Mouse (Mus musculus) thymus, postnatal 14 days (tissue): ENCODE data around the gene Hist1h4h.
"Not testable (repeated sequence)": the region's sequence is repeated elsewhere in the genome, so short reads cannot be mapped to it uniquely, and the experiment has no call there.

Experiments used
- DNase-seq: peaks from one replicate; pipeline ENCODE4 v3.0.0; 2021

The Hist1h4h gene

DNA sequence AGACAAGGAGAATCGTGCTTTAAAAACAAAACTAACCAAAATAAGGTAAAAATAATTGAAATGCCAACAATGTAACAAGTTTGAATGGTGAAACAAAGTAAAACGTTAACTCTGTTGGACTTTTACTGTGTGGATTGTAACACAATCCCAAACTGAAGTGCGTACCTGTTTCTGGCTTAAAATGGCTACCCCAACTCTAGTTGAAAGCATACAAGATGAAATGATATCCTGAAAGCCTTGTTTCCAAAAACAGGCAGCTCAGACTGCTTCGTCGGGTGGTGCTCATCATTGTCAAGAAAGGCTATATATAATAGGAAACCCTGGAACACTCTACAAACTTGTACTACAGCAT is 30.7 kb downstream of the Hist1h4h start:
- not testable (repeated sequence) for DNase-seq

DNA sequence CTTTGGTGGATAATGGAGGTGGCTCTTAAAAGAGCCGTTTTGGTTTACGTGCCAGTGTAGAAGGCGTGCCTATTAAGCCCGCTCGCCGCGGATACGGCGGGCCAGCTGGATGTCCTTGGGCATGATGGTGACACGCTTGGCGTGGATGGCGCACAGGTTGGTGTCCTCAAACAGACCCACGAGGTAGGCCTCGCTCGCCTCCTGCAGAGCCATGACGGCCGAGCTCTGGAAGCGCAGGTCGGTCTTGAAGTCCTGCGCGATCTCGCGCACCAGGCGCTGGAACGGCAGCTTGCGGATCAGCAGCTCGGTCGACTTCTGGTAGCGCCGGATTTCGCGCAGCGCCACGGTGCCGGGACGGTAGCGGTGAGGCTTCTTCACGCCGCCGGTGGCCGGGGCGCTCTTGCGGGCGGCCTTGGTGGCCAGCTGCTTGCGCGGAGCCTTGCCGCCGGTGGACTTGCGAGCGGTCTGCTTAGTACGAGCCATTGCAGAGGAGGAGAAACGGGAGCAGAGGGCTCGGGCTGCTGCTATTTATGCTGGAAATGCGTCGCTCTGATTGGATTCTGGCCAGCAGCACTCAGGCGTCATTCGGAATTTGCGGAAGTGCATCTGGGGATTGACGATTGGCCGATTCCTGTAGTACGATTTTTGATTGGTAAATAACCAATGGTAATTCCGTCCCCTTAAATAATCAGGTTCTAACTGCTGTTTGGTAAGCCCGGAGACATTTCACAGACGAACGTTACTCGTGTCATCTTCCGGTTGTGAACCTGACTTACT is 31.2 kb downstream of the Hist1h4h start, which contains the start of gene Hist1h3e:
TSS of gene Hist1h3e (minus strand) at position 487 of the 777 bp plus-strand sequence.
- peak; percentile 90 for DNase-seq

DNA sequence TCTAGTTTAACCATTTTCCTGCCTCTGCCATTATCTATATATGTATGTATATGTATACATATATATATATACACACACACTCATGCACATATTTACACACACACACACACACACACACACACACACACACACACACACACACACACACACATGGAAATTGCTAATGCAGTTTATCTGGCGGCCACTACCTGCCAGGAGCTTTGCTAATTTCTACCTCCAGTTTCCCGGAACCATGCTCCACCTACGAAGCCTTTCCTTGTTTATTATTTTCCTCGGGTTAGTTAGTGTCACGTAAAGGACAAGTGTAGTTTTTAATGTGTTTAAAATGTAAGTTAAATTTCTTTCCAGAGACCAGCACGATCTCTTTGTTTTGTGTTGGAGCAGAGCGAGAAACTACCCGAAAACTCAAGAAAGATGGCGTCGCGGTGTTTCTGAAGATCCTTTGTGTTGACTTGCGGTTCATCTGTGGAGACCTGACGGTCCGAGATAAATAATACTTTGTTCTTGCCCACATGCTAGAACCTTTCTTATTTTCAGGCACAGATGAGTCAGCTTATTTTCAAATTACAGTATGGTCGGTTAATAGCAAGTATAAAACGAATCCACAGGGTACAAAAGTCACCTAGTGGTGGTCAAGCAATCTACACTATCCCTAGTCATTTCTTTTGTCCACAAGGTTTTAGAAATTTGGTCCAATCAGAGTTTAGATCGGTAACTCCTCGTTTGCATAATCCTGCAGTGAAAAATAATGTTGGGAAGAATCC is 32.0 kb downstream of the Hist1h4h start:
- DNase-seq = no peak

DNA sequence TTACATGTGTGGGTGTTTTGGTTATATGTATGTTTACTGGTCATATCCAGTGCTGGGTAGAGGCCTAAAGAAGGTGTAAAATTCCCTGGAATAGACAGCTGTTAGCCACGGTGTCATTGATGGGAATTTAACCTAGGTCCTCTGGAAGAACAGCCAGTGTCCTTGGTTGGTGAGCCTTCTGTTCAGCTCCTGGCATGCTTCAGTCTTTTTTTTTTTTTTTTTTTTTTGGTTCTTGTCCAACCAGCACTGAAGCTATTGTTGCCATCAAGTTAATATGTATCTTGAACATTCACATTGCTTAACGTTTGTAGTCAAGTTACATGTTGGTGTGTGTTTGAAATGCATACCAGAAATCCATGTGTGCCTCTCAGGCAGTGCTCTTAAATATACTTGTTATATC is 33.6 kb downstream of the Hist1h4h start:
- DNase-seq = no peak

DNA sequence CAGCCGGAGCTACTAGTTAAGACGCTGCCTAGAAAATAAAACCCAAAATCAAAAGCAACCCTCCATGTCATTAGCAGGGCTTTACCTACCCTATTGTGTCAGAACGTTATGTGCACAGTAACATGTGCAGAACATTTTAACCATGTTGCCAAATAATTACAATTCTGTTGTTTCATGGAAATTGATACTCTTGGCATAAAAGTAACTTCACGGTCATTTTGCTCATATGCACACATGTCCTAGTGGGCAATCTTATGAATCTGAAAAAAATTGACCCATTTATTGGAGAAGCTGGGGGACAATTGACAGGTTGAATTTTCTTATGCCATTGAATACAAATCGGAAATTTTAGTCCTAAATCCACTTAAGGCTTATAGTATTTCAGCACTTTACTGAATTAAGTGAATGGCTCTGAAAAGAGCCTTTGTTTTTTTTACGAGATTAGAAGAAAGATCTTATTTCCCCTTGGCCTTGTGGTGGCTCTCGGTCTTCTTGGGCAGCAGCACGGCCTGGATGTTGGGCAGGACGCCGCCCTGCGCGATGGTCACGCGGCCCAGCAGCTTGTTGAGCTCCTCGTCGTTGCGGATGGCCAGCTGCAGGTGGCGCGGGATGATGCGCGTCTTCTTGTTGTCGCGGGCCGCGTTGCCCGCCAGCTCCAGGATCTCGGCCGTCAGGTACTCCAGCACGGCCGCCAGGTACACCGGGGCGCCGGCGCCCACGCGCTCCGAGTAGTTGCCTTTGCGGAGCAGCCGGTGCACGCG is 39.6 kb downstream of the Hist1h4h start:
- not testable (repeated sequence) for DNase-seq

DNA sequence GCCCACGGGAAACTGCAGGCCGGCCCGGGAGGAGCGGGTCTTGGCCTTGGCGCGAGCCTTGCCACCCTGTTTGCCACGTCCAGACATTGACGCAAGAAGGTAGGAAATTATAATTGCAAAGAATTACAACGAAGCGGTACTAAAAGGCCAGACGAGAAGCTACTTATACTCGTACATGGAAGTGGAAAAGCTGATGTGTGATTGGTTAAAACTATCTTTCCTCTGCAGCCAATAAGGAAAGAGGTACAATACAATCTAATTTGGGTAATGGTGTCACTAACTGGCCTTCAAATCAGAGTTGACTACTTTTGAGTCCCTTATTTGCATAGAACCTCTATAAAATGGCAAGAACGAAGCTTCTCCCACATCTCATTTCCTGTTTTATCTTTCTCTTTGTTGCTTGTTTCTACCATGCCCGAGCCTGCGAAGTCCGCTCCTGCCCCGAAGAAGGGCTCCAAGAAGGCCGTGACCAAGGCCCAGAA is 40.2 kb downstream of the Hist1h4h start, which contains the start of the genes Hist1h2ae and Hist1h2bg:
TSS of gene Hist1h2ae (minus strand) at position 199 of the 482 bp plus-strand sequence.
TSS of gene Hist1h2bg (plus strand) at position 375 of the 482 bp plus-strand sequence.
- DNase-seq = peak; percentile 79

DNA sequence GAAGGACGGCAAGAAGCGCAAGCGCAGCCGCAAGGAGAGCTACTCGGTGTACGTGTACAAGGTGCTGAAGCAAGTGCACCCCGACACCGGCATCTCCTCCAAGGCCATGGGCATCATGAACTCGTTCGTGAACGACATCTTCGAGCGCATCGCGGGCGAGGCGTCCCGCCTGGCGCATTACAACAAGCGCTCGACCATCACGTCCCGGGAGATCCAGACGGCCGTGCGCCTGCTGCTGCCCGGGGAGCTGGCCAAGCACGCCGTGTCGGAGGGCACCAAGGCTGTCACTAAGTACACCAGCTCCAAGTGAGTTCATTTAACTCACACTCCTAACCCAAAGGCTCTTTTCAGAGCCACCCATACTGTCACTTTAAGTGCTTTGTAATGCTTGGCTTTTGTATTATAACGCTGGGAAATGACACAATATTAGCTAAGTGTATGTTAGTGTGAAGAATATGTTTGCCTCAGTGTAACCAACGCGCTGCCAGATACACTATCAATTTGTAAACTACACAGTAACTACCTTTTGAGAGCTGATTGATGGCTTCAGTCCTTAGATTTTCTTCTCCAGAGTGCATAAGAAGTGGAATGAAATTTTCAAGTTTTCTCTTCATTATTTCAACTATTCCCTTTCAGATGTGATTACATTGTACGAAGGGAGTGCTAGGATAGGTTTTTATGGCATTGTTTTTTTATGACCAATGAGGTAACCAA is 40.8 kb downstream of the Hist1h4h start:
- peak; percentile 24 for DNase-seq

DNA sequence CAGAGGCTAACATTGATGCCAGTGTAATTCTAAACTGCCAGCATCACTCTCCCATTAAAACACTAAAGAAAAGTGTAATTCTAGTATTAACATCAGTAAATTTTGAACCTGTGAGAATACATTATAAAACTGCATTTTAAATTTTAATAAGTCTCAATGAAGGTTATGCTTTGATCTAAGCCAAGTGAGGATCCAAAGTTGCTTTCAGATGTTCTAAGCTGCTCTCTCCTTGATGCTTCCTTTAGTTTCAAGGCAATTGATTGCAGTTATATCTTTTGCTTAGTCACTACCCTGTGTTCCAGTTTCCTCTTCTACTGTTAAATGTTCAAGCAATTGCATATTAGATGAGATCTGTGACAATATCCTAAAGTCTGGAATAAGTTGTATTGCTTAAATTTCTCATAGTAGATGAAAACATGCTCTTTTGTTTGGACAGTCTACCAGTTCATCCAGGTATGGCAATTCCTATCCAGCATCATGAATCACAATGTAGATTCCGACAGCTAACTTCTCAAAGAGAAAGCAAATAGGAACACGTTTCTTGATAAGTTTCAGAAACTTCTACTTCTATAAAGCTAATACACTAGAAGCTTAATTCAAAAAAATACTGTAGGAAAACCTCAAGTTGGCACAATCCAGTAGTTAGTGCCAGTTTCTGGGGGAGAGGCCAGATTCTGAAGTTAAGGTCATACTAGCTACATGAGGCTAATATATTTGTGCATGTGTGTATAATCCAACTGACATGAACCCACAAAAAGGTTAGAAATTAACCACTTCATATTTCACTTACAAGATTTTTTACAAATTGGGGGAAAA is 41.6 kb downstream of the Hist1h4h start:
- DNase-seq = no peak

DNA sequence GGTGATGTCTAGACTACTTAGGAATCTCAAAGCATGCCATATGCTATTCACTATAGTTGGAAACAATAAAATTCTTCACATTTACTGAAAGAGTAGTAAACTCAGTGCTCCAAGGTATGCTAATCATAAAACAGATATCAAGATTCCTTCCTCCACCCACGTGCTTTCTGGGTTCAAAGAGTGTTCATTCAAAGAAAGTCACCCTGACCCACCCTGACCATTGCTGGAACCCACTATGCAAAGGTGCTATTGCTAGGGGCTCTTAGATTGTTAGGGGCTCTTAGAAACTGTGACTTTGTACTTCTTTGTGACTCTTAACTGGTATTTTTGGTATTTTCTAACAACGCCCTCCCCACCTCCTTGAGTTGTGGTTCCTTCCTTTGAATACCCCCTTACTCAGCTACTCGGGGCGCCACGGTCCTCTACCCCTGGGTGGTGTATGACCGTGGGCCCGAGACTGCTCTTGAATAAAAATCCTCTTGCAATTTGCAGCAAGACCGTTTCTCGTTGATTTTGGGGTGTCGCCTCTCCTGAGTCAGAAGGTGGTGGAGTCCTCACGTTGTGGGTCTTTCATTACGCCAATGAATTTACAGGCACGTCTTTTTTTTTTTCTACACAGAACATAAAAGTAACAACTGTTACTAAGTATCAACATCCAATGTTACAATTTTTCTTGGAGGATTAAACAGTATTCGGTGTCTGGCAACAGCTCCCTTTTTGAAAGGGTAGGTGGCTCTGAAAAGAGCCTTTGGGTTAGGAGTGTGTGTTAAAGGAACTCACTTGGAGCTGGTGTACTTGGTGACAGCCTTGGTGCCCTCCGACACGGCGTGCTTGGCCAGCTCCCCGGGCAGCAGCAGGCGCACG is 42.4 kb downstream of the Hist1h4h start:
- DNase-seq = peak; percentile 44

DNA sequence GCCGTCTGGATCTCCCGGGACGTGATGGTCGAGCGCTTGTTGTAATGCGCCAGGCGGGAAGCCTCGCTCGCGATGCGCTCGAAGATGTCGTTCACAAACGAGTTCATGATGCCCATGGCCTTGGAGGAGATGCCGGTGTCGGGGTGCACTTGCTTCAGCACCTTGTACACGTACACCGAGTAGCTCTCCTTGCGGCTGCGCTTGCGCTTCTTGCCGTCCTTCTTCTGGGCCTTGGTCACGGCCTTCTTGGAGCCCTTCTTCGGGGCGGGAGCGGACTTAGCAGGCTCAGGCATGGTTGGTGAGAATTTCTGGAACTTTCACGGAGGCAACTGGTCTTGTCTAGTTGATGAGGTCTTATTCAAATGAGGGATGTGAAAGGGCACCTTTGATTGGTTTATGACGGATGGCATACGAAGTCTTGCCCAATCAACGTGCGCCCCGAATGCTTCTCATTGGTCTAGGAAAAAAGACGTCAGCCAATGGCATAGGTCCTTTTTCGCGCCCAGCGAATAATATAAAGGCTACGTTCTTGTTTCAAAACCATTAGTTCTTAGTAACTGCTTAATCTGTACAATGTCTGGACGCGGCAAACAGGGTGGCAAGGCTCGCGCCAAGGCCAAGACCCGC is 43.2 kb downstream of the Hist1h4h start, which contains the start of the genes Hist1h2bf and Hist1h2ad:
TSS of gene Hist1h2bf (minus strand) at position 299 of the 627 bp plus-strand sequence.
TSS of gene Hist1h2ad (plus strand) at position 484 of the 627 bp plus-strand sequence.
- peak; percentile 92 for DNase-seq

DNA sequence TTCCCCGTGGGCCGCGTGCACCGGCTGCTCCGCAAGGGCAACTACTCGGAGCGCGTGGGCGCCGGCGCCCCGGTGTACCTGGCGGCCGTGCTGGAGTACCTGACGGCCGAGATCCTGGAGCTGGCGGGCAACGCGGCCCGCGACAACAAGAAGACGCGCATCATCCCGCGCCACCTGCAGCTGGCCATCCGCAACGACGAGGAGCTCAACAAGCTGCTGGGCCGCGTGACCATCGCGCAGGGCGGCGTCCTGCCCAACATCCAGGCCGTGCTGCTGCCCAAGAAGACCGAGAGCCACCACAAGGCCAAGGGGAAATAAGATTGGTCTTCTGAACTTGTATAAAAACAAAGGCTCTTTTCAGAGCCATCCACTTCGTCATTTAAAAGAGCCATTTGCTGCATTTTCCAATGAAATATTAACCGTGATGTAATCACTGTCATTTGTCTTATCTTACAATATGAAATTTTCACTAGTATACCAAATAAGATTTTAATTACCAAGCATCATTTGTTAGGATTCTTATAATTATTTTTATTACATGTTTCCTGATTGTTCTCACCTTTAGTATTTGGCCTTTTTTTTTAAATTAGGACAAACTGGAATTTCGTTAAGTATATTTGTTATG is 43.8 kb downstream of the Hist1h4h start:
- DNase-seq = not testable (repeated sequence)

DNA sequence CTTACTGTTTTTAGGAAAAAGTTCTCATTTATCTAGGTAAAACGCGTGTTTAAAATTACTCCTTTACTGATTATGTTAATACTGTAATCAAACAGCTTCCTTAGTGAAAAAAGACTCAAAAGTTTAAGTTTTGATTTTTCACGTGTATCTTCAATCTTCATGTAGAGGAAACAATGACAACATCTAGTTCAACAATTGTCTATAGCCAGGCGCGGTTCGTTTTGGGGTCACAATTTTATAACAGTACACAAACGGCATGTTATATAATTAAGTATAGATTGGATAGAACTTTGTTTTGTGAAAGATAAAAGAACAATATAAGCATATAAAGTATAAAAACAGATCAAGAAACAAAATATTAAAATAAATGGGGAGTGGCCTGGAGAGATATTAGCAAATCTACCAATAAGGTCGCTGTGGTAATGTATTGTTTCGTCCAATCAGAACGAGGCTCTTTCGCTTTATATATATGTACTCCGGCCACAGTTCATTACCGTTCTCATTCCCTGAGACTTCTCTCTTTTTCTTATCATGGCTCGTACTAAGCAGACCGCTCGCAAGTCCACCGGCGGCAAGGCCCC is 44.5 kb downstream of the Hist1h4h start, which contains the start of gene Hist1h3d:
TSS of gene Hist1h3d (plus strand) at position 493 of the 581 bp plus-strand sequence.
- DNase-seq = peak; percentile 57

DNA sequence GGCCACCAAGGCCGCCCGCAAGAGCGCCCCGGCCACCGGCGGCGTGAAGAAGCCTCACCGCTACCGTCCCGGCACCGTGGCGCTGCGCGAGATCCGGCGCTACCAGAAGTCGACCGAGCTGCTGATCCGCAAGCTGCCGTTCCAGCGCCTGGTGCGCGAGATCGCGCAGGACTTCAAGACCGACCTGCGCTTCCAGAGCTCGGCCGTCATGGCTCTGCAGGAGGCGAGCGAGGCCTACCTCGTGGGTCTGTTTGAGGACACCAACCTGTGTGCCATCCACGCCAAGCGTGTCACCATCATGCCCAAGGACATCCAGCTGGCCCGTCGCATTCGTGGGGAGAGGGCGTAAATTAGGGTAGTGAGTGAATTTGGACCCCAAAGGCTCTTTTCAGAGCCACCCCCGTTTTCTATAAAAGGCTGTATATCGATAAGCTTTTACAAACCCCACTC is 45.0 kb downstream of the Hist1h4h start:
- DNase-seq = peak; percentile 24

DNA sequence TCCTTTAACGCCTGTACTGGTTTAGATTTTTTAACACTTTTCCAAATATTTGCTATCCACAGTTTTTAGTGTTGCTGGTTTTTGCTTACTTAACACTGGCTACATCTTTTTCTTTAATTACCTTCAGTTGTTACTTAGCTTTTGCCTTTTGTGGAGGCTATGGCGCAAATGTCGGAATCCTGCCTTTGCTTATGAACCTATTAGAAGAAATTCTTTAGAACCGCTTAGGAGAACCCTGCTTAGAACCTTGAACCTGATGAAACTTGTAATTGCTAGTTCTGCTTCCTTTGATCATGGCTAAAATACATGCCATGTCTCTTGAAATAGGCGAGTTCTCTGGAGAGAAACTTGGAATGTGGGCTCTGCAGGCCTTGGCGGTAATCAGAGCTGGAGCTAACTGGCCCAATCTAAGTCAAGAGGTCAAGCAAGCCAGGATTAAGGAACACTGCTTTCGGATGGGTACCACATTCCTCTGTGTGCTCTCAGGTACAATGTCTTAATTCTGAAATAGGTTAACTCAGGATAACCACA is 45.6 kb downstream of the Hist1h4h start:
- DNase-seq = no peak

DNA sequence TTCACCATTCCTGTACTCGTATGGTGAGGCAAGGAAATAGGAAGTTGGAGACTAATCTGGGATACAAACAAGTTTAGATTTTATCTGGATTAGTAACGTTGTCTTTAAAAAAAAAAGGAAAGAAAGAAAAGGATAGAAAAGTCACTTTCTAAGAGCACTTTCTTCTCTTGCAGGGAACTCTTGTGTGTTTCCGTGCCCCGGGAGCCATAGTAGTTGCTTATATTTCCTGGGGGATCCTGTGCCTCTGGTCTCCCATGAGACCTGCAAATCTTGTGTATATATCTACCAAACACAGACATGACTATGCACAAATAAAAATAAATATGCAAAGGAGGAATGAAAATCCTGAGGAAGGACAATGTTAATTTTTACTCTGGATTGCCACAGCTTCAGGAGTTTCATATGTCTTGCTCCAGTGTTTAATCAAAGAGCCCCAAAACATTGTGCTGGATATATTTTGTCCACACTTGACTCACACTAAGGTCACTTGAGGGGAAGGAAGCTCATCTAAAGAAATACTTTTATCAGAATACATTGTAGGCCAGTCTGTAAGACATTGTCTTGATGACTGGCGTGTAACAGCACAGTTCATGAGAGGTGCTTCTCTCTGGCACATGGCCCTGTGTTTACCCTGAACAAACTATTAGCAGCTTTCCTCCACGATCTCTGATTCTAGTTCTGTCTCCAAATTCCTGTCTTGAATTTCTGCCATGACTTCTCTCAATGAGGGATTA is 46.2 kb downstream of the Hist1h4h start:
- no peak for DNase-seq

DNA sequence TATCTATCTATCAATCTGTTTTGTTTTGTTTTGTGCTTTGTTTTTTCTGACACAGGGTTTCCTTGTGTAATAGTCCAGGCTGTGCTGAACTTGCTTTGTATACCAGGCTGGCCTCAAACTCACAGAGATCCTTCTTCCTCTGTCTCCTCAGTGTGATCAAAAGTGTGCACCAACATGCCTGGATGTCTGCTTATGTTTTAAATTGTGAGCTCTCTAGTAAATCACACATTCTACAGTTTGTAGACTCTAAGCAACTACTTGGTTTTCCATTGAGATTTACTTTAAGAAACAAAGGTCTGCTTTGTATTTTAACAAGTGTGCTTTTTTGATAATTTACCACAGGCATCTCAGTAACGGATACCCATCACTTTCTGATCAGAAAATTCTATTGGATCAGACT is 47.0 kb downstream of the Hist1h4h start:
- no peak for DNase-seq
